Mouse (Mus musculus): ENCODE results near the gene Slc1a7.

Slc1a7 gene

GRCm38 (mm10) chr4:107967966-107968682 is at the start of gene Slc1a7:
Slc1a7 (plus strand) TSS chr4:107968332.
- no peaks in the 10 kb centered on the region for H3K27me3 ChIP-seq (ENCODE audit: control insufficient read depth, insufficient read depth, low read length, poor library complexity, severe bottlenecking)
- H3K36me3 ChIP-seq (ENCODE audit: control insufficient read depth, insufficient read depth, low read length, poor library complexity, severe bottlenecking) = no peaks in the 10 kb centered on the region
- DNase-seq (ENCODE audit: low read depth, low spot score) = no peak

- Histone ChIP-seq H3K36me3 (ENCODE audit: control insufficient read depth, insufficient read depth, low read length, poor library complexity, severe bottlenecking) (no peaks in the 10 kb centered on the region), H3K27me3 (ENCODE audit: control insufficient read depth, insufficient read depth, low read length, poor library complexity, severe bottlenecking) (no peaks in the 10 kb centered on the region)
- no peak for DNase-seq (ENCODE audit: low read depth, low spot score)
Observed at GRCm38 (mm10) chr4:107920336-107920735, 47.8 kb upstream of the Slc1a7 start.

GRCm38 (mm10) chr4:107921152-107921695 is 46.9 kb upstream of the Slc1a7 start:
- Histone ChIP-seq H3K27me3 (ENCODE audit: control insufficient read depth, insufficient read depth, low read length, poor library complexity, severe bottlenecking) (no peaks in the 10 kb centered on the region), H3K36me3 (ENCODE audit: control insufficient read depth, insufficient read depth, low read length, poor library complexity, severe bottlenecking) (no peaks in the 10 kb centered on the region)
- no peak for DNase-seq (ENCODE audit: low read depth, low spot score)

GRCm38 (mm10) chr4:107921952-107922351 is 46.2 kb upstream of the Slc1a7 start:
- Histone ChIP-seq H3K27me3 (ENCODE audit: control insufficient read depth, insufficient read depth, low read length, poor library complexity, severe bottlenecking) (no peaks in the 10 kb centered on the region), H3K36me3 (ENCODE audit: control insufficient read depth, insufficient read depth, low read length, poor library complexity, severe bottlenecking) (no peaks in the 10 kb centered on the region)
- DNase-seq (ENCODE audit: low read depth, low spot score) = no peak

DNA sequence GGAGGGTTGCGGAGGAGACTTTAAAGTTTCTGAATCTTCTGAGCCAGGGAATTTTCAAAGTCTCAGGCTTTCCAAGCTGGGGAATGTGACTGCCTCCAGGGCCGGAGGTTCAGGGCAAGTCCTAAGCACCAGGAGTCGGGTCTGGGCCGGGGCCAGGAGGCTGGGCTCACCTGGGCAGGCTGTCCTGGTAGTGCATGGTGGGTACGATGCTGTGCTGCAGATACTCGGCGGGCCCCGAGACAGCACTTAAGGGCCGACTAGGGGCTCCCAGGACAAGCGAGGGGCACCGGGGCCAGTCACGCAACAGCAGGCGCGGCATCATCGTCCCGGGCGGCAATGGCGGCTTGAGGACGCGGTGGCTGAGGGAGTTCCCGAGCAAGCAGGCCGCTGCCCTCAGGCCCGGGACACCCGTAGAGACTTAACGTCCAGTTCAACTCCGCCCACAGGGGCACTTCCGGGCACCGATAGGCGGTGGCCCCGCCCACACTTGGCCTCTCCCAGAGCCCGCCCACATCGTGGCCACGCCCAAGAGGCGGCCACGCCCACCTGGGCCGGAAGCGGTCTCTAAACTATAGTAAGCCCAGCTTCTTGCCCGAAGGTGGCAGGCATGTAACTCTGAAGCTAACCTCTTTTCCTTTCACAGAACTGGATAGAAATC is 44.9 kb upstream of the Slc1a7 start, which contains the start of gene Cpt2:
Cpt2 (minus strand) TSS at position 466 of the 658 bp plus-strand sequence.
- peak; percentile 96 for DNase-seq (ENCODE audit: low read depth, low spot score)
- Histone ChIP-seq H3K36me3 (ENCODE audit: control insufficient read depth, insufficient read depth, low read length, poor library complexity, severe bottlenecking) (no peaks in the 10 kb centered on the region), H3K27me3 (ENCODE audit: control insufficient read depth, insufficient read depth, low read length, poor library complexity, severe bottlenecking) (no peaks in the 10 kb centered on the region)

DNA sequence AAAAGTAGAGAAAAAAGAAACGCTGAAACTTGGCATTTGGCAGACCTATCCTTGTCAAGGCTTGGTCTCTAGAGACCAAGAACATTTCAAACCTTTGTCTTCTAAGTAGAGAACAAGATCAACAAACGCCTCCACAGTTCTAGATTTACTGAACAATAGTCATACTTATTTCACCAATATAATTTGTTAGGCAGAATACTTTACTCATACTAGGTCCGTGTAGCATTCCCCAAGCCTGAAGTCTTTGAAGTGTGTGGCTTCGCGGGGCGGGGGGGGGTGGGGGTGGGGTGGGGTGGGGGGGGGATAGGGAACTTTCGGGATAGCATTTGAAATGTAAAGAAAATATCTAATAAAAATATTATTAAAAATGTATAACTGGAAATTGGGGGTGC is 44.3 kb upstream of the Slc1a7 start:
- Histone ChIP-seq H3K27me3 (ENCODE audit: control insufficient read depth, insufficient read depth, low read length, poor library complexity, severe bottlenecking) (no peaks in the 10 kb centered on the region), H3K36me3 (ENCODE audit: control insufficient read depth, insufficient read depth, low read length, poor library complexity, severe bottlenecking) (no peaks in the 10 kb centered on the region)
- DNase-seq (ENCODE audit: low read depth, low spot score) = no peak

DNA sequence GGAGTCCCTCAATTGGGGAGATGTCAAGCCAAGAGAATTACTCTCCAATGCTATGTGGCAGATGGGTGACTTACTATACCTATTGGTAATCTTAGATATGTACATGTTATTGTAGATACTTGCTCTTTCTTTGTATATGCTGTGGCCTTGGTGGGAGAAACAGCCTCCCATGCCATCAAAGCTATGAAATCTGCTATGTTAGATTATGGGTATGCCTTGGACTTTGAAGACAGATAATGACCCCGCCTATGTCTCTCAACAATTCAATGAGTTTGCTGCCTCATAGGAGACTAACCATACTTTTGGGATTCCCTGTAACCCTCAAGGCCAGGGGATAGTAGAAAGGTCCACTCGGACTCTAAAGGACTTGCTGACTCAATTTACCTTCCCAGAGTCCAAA is 39.9 kb upstream of the Slc1a7 start:
- Histone ChIP-seq H3K27me3 (ENCODE audit: control insufficient read depth, insufficient read depth, low read length, poor library complexity, severe bottlenecking) (no peaks in the 10 kb centered on the region), H3K36me3 (ENCODE audit: control insufficient read depth, insufficient read depth, low read length, poor library complexity, severe bottlenecking) (no peaks in the 10 kb centered on the region)
- no peak for DNase-seq (ENCODE audit: low read depth, low spot score)

GRCm38 (mm10) chr4:107928726-107929125 is 39.4 kb upstream of the Slc1a7 start:
- Histone ChIP-seq H3K36me3 (ENCODE audit: control insufficient read depth, insufficient read depth, low read length, poor library complexity, severe bottlenecking) (no peaks in the 10 kb centered on the region), H3K27me3 (ENCODE audit: control insufficient read depth, insufficient read depth, low read length, poor library complexity, severe bottlenecking) (no peaks in the 10 kb centered on the region)
- DNase-seq (ENCODE audit: low read depth, low spot score) = no peak

- Histone ChIP-seq H3K27me3 (ENCODE audit: control insufficient read depth, insufficient read depth, low read length, poor library complexity, severe bottlenecking) (no peaks in the 10 kb centered on the region), H3K36me3 (ENCODE audit: control insufficient read depth, insufficient read depth, low read length, poor library complexity, severe bottlenecking) (no peaks in the 10 kb centered on the region)
- DNase-seq (ENCODE audit: low read depth, low spot score) = no peak
Observed at GRCm38 (mm10) chr4:107931453-107931852, 36.7 kb upstream of the Slc1a7 start.

GRCm38 (mm10) chr4:107933239-107933638 is 34.9 kb upstream of the Slc1a7 start:
- Histone ChIP-seq H3K36me3 (ENCODE audit: control insufficient read depth, insufficient read depth, low read length, poor library complexity, severe bottlenecking) (no peaks in the 10 kb centered on the region), H3K27me3 (ENCODE audit: control insufficient read depth, insufficient read depth, low read length, poor library complexity, severe bottlenecking) (no peaks in the 10 kb centered on the region)
- DNase-seq (ENCODE audit: low read depth, low spot score) = no peak

GRCm38 (mm10) chr4:107935254-107935653 is 32.9 kb upstream of the Slc1a7 start:
- no peaks in the 10 kb centered on the region for H3K36me3 ChIP-seq (ENCODE audit: control insufficient read depth, insufficient read depth, low read length, poor library complexity, severe bottlenecking)
- H3K27me3 ChIP-seq (ENCODE audit: control insufficient read depth, insufficient read depth, low read length, poor library complexity, severe bottlenecking) = no peaks in the 10 kb centered on the region
- peak; percentile 52 for DNase-seq (ENCODE audit: low read depth, low spot score)

DNA sequence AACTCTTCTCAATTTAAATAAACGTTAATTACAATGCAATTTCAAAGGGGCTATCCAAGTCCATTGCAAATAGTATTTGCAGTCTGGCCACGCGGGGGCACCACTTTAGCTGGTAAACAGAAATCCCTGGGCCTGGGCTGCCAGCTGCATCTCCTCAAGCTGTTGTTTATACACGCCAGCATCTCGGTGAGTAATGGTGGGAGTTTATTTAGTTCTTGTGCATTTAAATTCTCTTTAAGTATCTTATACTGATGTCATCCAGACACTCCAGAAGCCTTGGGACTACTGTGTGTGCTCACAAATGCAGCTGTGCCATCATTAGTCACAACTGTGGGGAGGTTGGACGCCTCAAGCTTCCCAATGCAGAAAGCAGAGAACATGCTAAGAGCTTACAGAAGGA is 30.8 kb upstream of the Slc1a7 start:
- peak; percentile 48 for DNase-seq (ENCODE audit: low read depth, low spot score)
- no peaks in the 10 kb centered on the region for H3K27me3 ChIP-seq (ENCODE audit: control insufficient read depth, insufficient read depth, low read length, poor library complexity, severe bottlenecking)
- H3K36me3 ChIP-seq (ENCODE audit: control insufficient read depth, insufficient read depth, low read length, poor library complexity, severe bottlenecking) = no peaks in the 10 kb centered on the region

GRCm38 (mm10) chr4:107938124-107938523 is 30.0 kb upstream of the Slc1a7 start:
- no peaks in the 10 kb centered on the region for H3K27me3 ChIP-seq (ENCODE audit: control insufficient read depth, insufficient read depth, low read length, poor library complexity, severe bottlenecking)
- H3K36me3 ChIP-seq (ENCODE audit: control insufficient read depth, insufficient read depth, low read length, poor library complexity, severe bottlenecking) = no peaks in the 10 kb centered on the region
- DNase-seq (ENCODE audit: low read depth, low spot score) = no peak

GRCm38 (mm10) chr4:107942741-107943140 is 25.4 kb upstream of the Slc1a7 start:
- no peak for DNase-seq (ENCODE audit: low read depth, low spot score)
- no peaks in the 10 kb centered on the region; the same call in 1 of the 2 replicates for H3K27me3 ChIP-seq (ENCODE audit: control insufficient read depth, insufficient read depth, low read length, poor library complexity, severe bottlenecking)
- H3K36me3 ChIP-seq (ENCODE audit: control insufficient read depth, insufficient read depth, low read length, poor library complexity, severe bottlenecking) = no peaks in the 10 kb centered on the region

GRCm38 (mm10) chr4:107944141-107944540 is 24.0 kb upstream of the Slc1a7 start:
- H3K36me3 ChIP-seq (ENCODE audit: control insufficient read depth, insufficient read depth, low read length, poor library complexity, severe bottlenecking) = no peaks in the 10 kb centered on the region
- DNase-seq (ENCODE audit: low read depth, low spot score) = no peak
- H3K27me3 ChIP-seq (ENCODE audit: control insufficient read depth, insufficient read depth, low read length, poor library complexity, severe bottlenecking) = no peaks in the 10 kb centered on the region; the same call in 1 of the 2 replicates

Measured in splenic B cell, adult 2 months (primary cell).